Mouse (Mus musculus): Measurements from ENCODE around the gene Xirp1. TPM values are rescaled to one million over a fixed set of nuclear protein-coding genes. Genes with fewer than 3 reads are reported as not detected.

Gene Xirp1
- polyA plus RNA-seq, 1 experiment = 0.08 TPM

DNA sequence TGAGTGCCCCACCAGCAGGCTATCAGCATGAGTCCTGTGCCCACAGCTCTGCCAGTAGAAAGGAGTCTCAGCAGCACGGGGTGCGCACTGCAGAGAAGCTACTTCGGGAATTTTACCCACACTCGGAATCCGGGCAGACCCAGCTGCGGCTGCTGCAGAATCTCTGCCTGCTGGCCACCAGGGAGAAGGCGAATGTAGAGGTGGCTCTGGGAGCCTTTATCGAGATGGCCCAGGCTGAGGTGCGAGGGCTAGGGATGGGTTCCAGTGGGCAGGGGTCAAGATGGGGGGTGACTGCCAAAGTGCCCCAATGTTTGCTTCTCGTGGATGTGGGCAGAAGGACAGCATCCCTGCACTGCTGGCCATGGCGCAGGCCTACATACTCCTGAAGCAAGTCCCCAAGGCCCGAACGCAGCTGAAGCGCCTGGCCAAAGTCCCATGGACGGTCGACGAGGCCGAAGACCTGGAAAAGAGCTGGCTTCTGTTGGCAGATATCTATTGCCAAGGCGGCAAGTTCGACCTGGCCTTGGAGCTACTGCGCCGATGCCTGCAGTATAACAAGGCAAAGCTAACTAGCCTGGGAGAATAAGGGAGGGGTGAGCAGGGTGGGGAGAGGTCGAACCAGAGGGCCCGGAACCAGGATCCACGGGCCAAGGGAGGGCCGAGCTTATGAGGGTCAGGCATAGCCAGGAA lies 57.0 kb downstream of the Xirp1 start:
- 94% methylated on average over 26 of the region's 26 CpGs for WGBS
- TF ChIP-seq POLR2A (IDR thresholded peaks at IDR 0.05; ENCODE audit: low read depth, low read length) (no peak), CTCF (IDR thresholded peaks at IDR 0.05; ENCODE audit: extremely low read depth, insufficient read depth, insufficient read length, insufficient replicate concordance) (no peak)
- peaks cover 2% of the 10 kb centered on the region; the same call in 1 of the 2 replicates for H3K4me1 ChIP-seq (ENCODE audit: control insufficient read depth, insufficient read depth, insufficient read length)
- H3K27me3 ChIP-seq (ENCODE audit: control insufficient read depth, insufficient read depth, low read length) = no peaks in the 10 kb centered on the region
- DNase-seq (ENCODE audit: low read depth in 1 of 2, low spot score in 2 of 2) = no peak
- H3K36me3 ChIP-seq (ENCODE audit: control insufficient read depth, insufficient read depth, low read length) = peaks cover 5% of the 10 kb centered on the region
- no peak overlapping the region for H3K27ac ChIP-seq (ENCODE audit: insufficient read depth, low read length)
- no peak overlapping the region for H3K4me3 ChIP-seq (ENCODE audit: extremely low read depth, insufficient read depth, insufficient read length)

DNA sequence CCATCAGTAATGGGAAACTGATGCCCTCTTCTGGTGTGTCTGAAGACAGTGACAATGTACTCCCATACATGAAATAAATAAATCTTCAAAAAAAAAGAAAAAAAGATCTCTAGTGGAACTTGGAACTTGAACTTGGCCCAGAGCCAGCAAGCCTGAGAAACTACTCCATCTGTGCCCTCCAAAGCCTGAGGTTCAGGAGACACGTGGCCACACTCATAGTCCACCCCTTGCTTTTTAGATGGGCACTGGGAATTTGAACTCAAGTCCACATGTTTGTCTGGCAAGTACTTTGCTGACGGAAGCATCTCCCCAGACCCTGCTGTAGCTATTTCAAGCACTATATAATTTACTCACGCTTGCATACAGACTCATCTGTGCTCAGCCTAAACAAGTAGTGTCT lies 58.2 kb downstream of the Xirp1 start:
- DNase-seq (ENCODE audit: low read depth in 1 of 2, low spot score in 2 of 2) = no peak
- no peak overlapping the region for H3K4me3 ChIP-seq (ENCODE audit: extremely low read depth, insufficient read depth, insufficient read length)
- H3K27ac ChIP-seq (ENCODE audit: insufficient read depth, low read length) = no peak overlapping the region
- WGBS = 72% methylated on average over 3 of the region's 3 CpGs
- TF ChIP-seq POLR2A (IDR thresholded peaks at IDR 0.05; ENCODE audit: low read depth, low read length) = no peak
- no peak for TF ChIP-seq CTCF (IDR thresholded peaks at IDR 0.05; ENCODE audit: extremely low read depth, insufficient read depth, insufficient read length, insufficient replicate concordance)
- H3K4me1 ChIP-seq (ENCODE audit: control insufficient read depth, insufficient read depth, insufficient read length) = peaks cover 2% of the 10 kb centered on the region; the same call in 1 of the 2 replicates
- H3K27me3 ChIP-seq (ENCODE audit: control insufficient read depth, insufficient read depth, low read length) = no peaks in the 10 kb centered on the region
- H3K36me3 ChIP-seq (ENCODE audit: control insufficient read depth, insufficient read depth, low read length) = no peaks in the 10 kb centered on the region; the same call in 1 of the 2 replicates

DNA sequence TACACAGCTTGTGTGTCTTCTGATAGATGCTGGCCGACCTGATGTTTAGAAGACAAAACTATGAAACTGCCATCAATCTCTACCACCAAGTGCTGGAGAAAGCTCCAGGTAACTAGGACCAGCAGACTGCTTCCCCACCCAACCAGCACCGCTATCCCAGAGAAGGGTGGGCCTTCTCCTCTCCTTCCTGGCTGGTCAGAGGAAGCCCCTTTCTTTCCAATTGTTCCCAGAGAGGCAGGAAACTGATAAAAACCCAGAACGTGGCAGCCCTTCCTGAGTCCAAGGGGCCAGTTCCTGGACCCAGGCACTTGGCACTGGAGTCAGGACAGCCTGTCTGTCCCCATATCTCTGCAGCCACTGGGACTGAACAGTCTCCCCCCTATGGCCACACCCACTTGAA lies 59.2 kb downstream of the Xirp1 start:
- 77% methylated on average over 3 of the region's 3 CpGs for WGBS
- Histone ChIP-seq H3K27ac (ENCODE audit: insufficient read depth, low read length) (no peak overlapping the region), H3K4me3 (ENCODE audit: extremely low read depth, insufficient read depth, insufficient read length) (no peak overlapping the region), H3K36me3 (ENCODE audit: control insufficient read depth, insufficient read depth, low read length) (no peaks in the 10 kb centered on the region), H3K27me3 (ENCODE audit: control insufficient read depth, insufficient read depth, low read length) (no peaks in the 10 kb centered on the region), H3K4me1 (ENCODE audit: control insufficient read depth, insufficient read depth, insufficient read length) (peaks cover 2% of the 10 kb centered on the region; the same call in 1 of the 2 replicates)
- TF ChIP-seq CTCF (IDR thresholded peaks at IDR 0.05; ENCODE audit: extremely low read depth, insufficient read depth, insufficient read length, insufficient replicate concordance) (no peak), POLR2A (IDR thresholded peaks at IDR 0.05; ENCODE audit: low read depth, low read length) (no peak)
- no peak for DNase-seq (ENCODE audit: low read depth in 1 of 2, low spot score in 2 of 2)

Other genes with a start within 250 kb of the Xirp1 start
- gene Scn11a, start 198.1 kb downstream of the Xirp1 start, polyA plus RNA-seq (2012; rRNA removed) = not detected in 2 replicates
- gene Wdr48, start 128.7 kb downstream of the Xirp1 start, polyA plus RNA-seq (2012; rRNA removed) = 27.5 and 32.8 TPM in 2 replicates
- gene Gorasp1, start 86.0 kb downstream of the Xirp1 start, polyA plus RNA-seq (2012; rRNA removed) = 6.6 and 7.6 TPM in 2 replicates
- gene Ttc21a, start 86.0 kb downstream of the Xirp1 start, polyA plus RNA-seq (2012; rRNA removed) = 0.04 and 0.15 TPM in 2 replicates
- gene Csrnp1, start 38.9 kb downstream of the Xirp1 start, polyA plus RNA-seq (2012; rRNA removed) = 50.5 and 78.5 TPM in 2 replicates
- 14.4 and 16.8 TPM in 2 replicates for gene Cx3cr1, start 46.3 kb upstream of the Xirp1 start, polyA plus RNA-seq (2012; rRNA removed)
- 0.82 and 1.8 TPM in 2 replicates for gene Ccr8, start 68.5 kb upstream of the Xirp1 start, polyA plus RNA-seq (2012; rRNA removed)
- 45.7 and 48.1 TPM in 2 replicates for gene Slc25a38, start 86.8 kb upstream of the Xirp1 start, polyA plus RNA-seq (2012; rRNA removed)
- gene Rpsa, start 104.1 kb upstream of the Xirp1 start, polyA plus RNA-seq (2012; rRNA removed) = 2,660 and 3,812 TPM in 2 replicates
- gene Mobp, start 126.1 kb upstream of the Xirp1 start, polyA plus RNA-seq (2012; rRNA removed) = not detected in 2 replicates